Mouse (Mus musculus) lung, postnatal 0 days (tissue): ENCODE data around the gene Fgfbp1. TPM values are rescaled to one million over a fixed set of nuclear protein-coding genes. Genes with fewer than 3 reads are reported as not detected.

Experiments used
- ATAC-seq: fragments of 200-750 bp; cut with Nextera tagmentation; 2 replicates; pipeline ENCODE4 v1.8.0; 2017; ENCODE audit warnings: moderate library complexity
- DNase-seq: peaks from one replicate; pipeline ENCODE4 v3.0.0-alpha.2; 2016; ENCODE audit warnings: low spot score
- H3K27ac ChIP-seq: fragments of 300-500 bp; sonication (generic); 2 replicates; pipeline ENCODE4 v1.5.1; 2014; ENCODE audit warnings: antibody characterized with exemption, mild to moderate bottlenecking, low read length, mixed read lengths
- H3K27me3 ChIP-seq: fragments of 300-500 bp; sonication (generic); replicated peaks from 2 replicates; pipeline ENCODE4 v1.6.1; 2014; ENCODE audit warnings: low read length, mixed read lengths; ENCODE audit not compliant: insufficient read depth
- H3K36me3 ChIP-seq: fragments of 300-500 bp; sonication (generic); 2 replicates; pipeline ENCODE4 v1.6.1; 2014; ENCODE audit warnings: low read length, mixed read lengths; ENCODE audit not compliant: insufficient read depth
- H3K4me1 ChIP-seq: fragments of 300-500 bp; sonication (generic); 2 replicates; pipeline ENCODE4 v1.6.1; 2014; ENCODE audit warnings: antibody characterized with exemption, low read depth, low read length, mixed read lengths; ENCODE audit not compliant: insufficient read depth
- H3K4me2 ChIP-seq: fragments of 300-500 bp; sonication (generic); replicated peaks from 2 replicates; pipeline ENCODE4 v1.6.1; 2014; ENCODE audit warnings: low read depth, mild to moderate bottlenecking, low read length, moderate library complexity, mixed read lengths
- H3K4me3 ChIP-seq: fragments of 300-500 bp; sonication (generic); 2 replicates; pipeline ENCODE4 v1.5.1; 2014; ENCODE audit warnings: low read depth, low read length
- H3K9ac ChIP-seq: fragments of 300-500 bp; sonication (generic); replicated peaks from 2 replicates; pipeline ENCODE4 v1.6.1; 2014; ENCODE audit warnings: low read depth, mild to moderate bottlenecking
- H3K9me3 ChIP-seq: fragments of 300-500 bp; sonication (generic); 2 replicates; pipeline ENCODE4 v1.6.1; 2016; ENCODE audit warnings: low read length, mixed read lengths
- CTCF ChIP-seq: IDR thresholded peaks from 2 replicates; pipeline ENCODE4 v1.5.1; 2016; ENCODE audit warnings: antibody characterized with exemption, mild to moderate bottlenecking
- EP300 ChIP-seq: IDR thresholded peaks from 2 replicates; pipeline ENCODE4 v1.6.1; 2016; ENCODE audit warnings: antibody characterized with exemption, mild to moderate bottlenecking, control low read depth
- WGBS: fragments of 180-500 bp; shearing (Covaris S2); extraction: QIAGEN DNeasy Blood & Tissue Kit; methylation state at CpG from one replicate; pipeline ENCODE4 v1.1.7; 2014; 5-methylcytosine and 5-hydroxymethylcytosine counted together
- polyA plus RNA-seq: library from polyadenylated mRNA; unstranded; fragments of >200 nt; fragmentation: Nextera tagmentation; extraction: Ambion mirVana; gene quantifications from 2 replicates; pipeline ENCODE4 v1.2.1, GENCODE M21; 2015

Fgfbp1 gene
- 67.6 and 90.5 TPM in 2 replicates for polyA plus RNA-seq

- ATAC-seq = peak; percentile 96
- H3K27me3 ChIP-seq = no peaks in the 10 kb centered on the region
- no peaks in the 10 kb centered on the region for H3K9me3 ChIP-seq
- no peaks in the 10 kb centered on the region for H3K4me1 ChIP-seq
- peak; percentile 93 for DNase-seq
- H3K9ac ChIP-seq = no peak within 1 kb of the TSS
- no peak for TF ChIP-seq CTCF
- TF ChIP-seq EP300 = peak; percentile 81
- H3K27ac ChIP-seq = peak within 1 kb of the TSS; percentile 71
- WGBS = 22% methylated on average over 4 of the region's 4 CpGs
- H3K36me3 ChIP-seq = no peaks in the 10 kb centered on the region
- peak within 1 kb of the TSS; percentile 21; the same call in 1 of the 2 replicates for H3K4me3 ChIP-seq
- peak within 1 kb of the TSS; percentile 38 for H3K4me2 ChIP-seq
Measured at GRCm38 (mm10) chr5:43981620-43982019, at the start of gene Fgfbp1. Gene Fgfbp1, minus strand, starts transcription at chr5:43981779.

GRCm38 (mm10) chr5:43998295-43998989 is 16.9 kb upstream of the Fgfbp1 start:
- ATAC-seq = no peak
- H3K9me3 ChIP-seq = no peaks in the 10 kb centered on the region
- no peaks in the 10 kb centered on the region for H3K27me3 ChIP-seq
- no peak overlapping the region for H3K9ac ChIP-seq
- H3K36me3 ChIP-seq = 0 out of 2 replicates have a peak, but pooled peaks cover 2% of the 10 kb centered on the region
- no peak overlapping the region for H3K4me3 ChIP-seq
- no peak overlapping the region for H3K27ac ChIP-seq
- no peak overlapping the region for H3K4me2 ChIP-seq
- H3K4me1 ChIP-seq = no peaks in the 10 kb centered on the region
- TF ChIP-seq CTCF = no peak
- no peak for TF ChIP-seq EP300
- WGBS = 84% methylated on average over 9 of the region's 9 CpGs
- no peak for DNase-seq

GRCm38 (mm10) chr5:43997626-43998025 is 16.0 kb upstream of the Fgfbp1 start:
- WGBS = 88% methylated on average over 8 of the region's 8 CpGs
- ATAC-seq = no peak

GRCm38 (mm10) chr5:43996162-43996561 is 14.6 kb upstream of the Fgfbp1 start:
- H3K9ac ChIP-seq = no peak overlapping the region
- no peak for ATAC-seq
- no peaks in the 10 kb centered on the region for H3K27me3 ChIP-seq
- H3K36me3 ChIP-seq = no peaks in the 10 kb centered on the region
- no peaks in the 10 kb centered on the region for H3K9me3 ChIP-seq
- no peak overlapping the region for H3K4me2 ChIP-seq
- no peak overlapping the region for H3K4me3 ChIP-seq
- no peak overlapping the region for H3K27ac ChIP-seq
- TF ChIP-seq CTCF = no peak
- no peak for DNase-seq
- no peaks in the 10 kb centered on the region for H3K4me1 ChIP-seq
- 71% methylated on average over 4 of the region's 4 CpGs for WGBS

More at GRCm38 (mm10) chr5:43997626-43998025, 16.0 kb upstream of the Fgfbp1 start:
- Histone ChIP-seq H3K4me2 (no peak overlapping the region), H3K27ac (no peak overlapping the region), H3K9me3 (no peaks in the 10 kb centered on the region), H3K4me3 (no peak overlapping the region), H3K4me1 (no peaks in the 10 kb centered on the region), H3K36me3 (no peaks in the 10 kb centered on the region), H3K9ac (no peak overlapping the region), H3K27me3 (no peaks in the 10 kb centered on the region)
- DNase-seq = no peak
- TF ChIP-seq CTCF = no peak
- no peak for TF ChIP-seq EP300

- H3K9me3 ChIP-seq = no peaks in the 10 kb centered on the region
Measured at GRCm38 (mm10) chr5:43994981-43995380, 13.4 kb upstream of the Fgfbp1 start.

GRCm38 (mm10) chr5:43990316-43990715 is 8.7 kb upstream of the Fgfbp1 start:
- no peaks in the 10 kb centered on the region for H3K27me3 ChIP-seq
- ATAC-seq = peak; percentile 46; the same call in 1 of the 2 replicates

More at GRCm38 (mm10) chr5:43994981-43995380, 13.4 kb upstream of the Fgfbp1 start:
- no peak overlapping the region for H3K9ac ChIP-seq
- no peak overlapping the region for H3K27ac ChIP-seq
- no peak for ATAC-seq
- no peaks in the 10 kb centered on the region for H3K36me3 ChIP-seq
- H3K4me3 ChIP-seq = no peak overlapping the region
- no peaks in the 10 kb centered on the region for H3K27me3 ChIP-seq
- TF ChIP-seq CTCF (no peak), EP300 (no peak)
- DNase-seq = no peak
- no peak overlapping the region for H3K4me2 ChIP-seq
- WGBS = 88% methylated on average over 2 of the region's 2 CpGs
- H3K4me1 ChIP-seq = no peaks in the 10 kb centered on the region

More at GRCm38 (mm10) chr5:43990316-43990715, 8.7 kb upstream of the Fgfbp1 start:
- 55% methylated on average over 6 of the region's 6 CpGs for WGBS
- H3K4me2 ChIP-seq = no peak overlapping the region
- H3K36me3 ChIP-seq = no peaks in the 10 kb centered on the region
- no peak for TF ChIP-seq EP300
- peak; percentile 95 for TF ChIP-seq CTCF
- no peak overlapping the region for H3K9ac ChIP-seq
- no peak overlapping the region for H3K4me3 ChIP-seq
- peak; percentile 71 for DNase-seq
- no peaks in the 10 kb centered on the region for H3K4me1 ChIP-seq
- no peaks in the 10 kb centered on the region for H3K9me3 ChIP-seq
- H3K27ac ChIP-seq = no peak overlapping the region
